Mouse (Mus musculus): Measurements from ENCODE around the gene Mrtfa.

DNA sequence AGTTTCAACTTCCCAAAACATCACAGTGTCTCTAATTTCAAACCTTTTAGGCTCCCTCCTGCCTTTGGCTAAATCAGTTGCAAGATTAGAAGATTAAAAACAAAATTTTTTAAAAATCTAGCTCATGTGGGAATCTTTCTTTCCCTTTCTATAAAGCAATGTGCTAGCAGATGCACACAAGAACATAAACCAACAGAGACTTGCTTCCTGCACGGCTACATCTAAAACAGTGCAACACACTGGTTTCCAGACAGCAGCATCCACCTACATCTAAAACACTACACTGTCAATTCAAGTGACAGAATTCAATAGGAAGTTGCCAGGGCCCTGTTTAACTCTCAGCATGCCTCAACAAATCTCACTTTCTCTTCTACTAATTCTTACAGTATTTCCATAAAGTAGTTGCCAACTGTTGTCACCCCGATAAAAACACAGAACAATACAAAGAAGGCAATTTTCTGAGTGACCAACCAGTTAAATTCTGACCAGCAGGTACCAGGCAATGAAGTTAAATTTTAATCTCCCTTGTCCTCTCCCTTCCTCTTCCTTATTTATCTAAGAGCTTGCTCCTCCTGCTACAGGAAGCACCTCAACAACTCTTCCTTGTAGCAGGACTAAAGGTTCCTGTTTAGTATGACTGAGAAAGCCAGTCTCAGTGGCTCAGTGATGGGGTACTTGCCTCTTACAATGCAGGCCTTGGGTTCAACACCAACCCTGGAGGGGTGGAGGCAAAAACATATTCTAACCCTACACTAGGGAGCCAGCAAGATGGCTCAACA lies 35.5 kb downstream of the Mrtfa start:
- no peak for TF ChIP-seq CTCF (IDR thresholded peaks at IDR 0.05)
- no peak for TF ChIP-seq EP300 (IDR thresholded peaks at IDR 0.05)

Measured in lung, postnatal 0 days (tissue).